Mouse (Mus musculus) heart, embryonic 14.5 days (tissue): ENCODE data around the gene Uqcrfs1. TPM values are rescaled to one million over a fixed set of nuclear protein-coding genes. Genes with fewer than 3 reads are reported as not detected.

Experiments used
- ATAC-seq: fragments of 200-750 bp; cut with Nextera tagmentation; 2 replicates; pipeline ENCODE4 v1.8.0; 2017; ENCODE audit warnings: low read depth, moderate TSS enrichment; ENCODE audit not compliant: insufficient number of reproducible peaks, insufficient read depth, low FRiP score
- H3K27ac ChIP-seq, 2 experiments: fragments of 200-500 bp in 1 of 2; fragments of 300-500 bp in 1 of 2; sonication (generic) in 1 of 2; replicated peaks in 1 of 2; 2 replicates each; pipeline ENCODE4 v1.5.1; 2012 to 2014; ENCODE audit warnings: low read depth in 2 of 2, low read length in 2 of 2, control low read depth in 1 of 2, mild to moderate bottlenecking in 1 of 2, mixed read lengths in 1 of 2; ENCODE audit not compliant: control insufficient read depth in 1 of 2, insufficient read depth in 1 of 2
- H3K27me3 ChIP-seq: fragments of 300-500 bp; sonication (generic); 2 replicates; pipeline ENCODE4 v1.6.1; 2014; ENCODE audit warnings: mild to moderate bottlenecking, low read length, control low read depth; ENCODE audit not compliant: control insufficient read depth, insufficient read depth
- H3K36me3 ChIP-seq: fragments of 300-500 bp; sonication (generic); 2 replicates; pipeline ENCODE4 v1.6.1; 2014; ENCODE audit warnings: mild to moderate bottlenecking, control low read depth, low read length, mixed read lengths; ENCODE audit not compliant: control insufficient read depth, insufficient read depth
- H3K4me1 ChIP-seq, 2 experiments: fragments of 200-500 bp in 1 of 2; fragments of 300-500 bp in 1 of 2; sonication (generic) in 1 of 2; 2 replicates each; pipeline ENCODE4 v1.6.1; 2012 to 2014; ENCODE audit warnings: low read length in 2 of 2, control low read depth in 1 of 2, mixed read lengths in 1 of 2; ENCODE audit not compliant: control insufficient read depth in 2 of 2, insufficient read depth in 2 of 2
- H3K4me2 ChIP-seq: fragments of 300-500 bp; sonication (generic); 2 replicates; pipeline ENCODE4 v1.6.1; 2014; ENCODE audit warnings: mild to moderate bottlenecking, low read length
- H3K4me3 ChIP-seq, 2 experiments: fragments of 200-500 bp in 1 of 2; fragments of 300-500 bp in 1 of 2; sonication (generic) in 1 of 2; 2 replicates each; pipeline ENCODE4 v1.5.1; 2012 to 2014; ENCODE audit warnings: low read length in 2 of 2, mild to moderate bottlenecking in 2 of 2, control low read depth in 1 of 2, low read depth in 1 of 2, moderate library complexity in 1 of 2; ENCODE audit not compliant: control insufficient read depth in 1 of 2, insufficient read depth in 1 of 2
- H3K9ac ChIP-seq: fragments of 300-500 bp; sonication (generic); 2 replicates; pipeline ENCODE4 v1.6.1; 2014; ENCODE audit warnings: mild to moderate bottlenecking, low read length
- H3K9me3 ChIP-seq: fragments of 300-500 bp; sonication (generic); 2 replicates; pipeline ENCODE4 v1.6.1; 2016; ENCODE audit warnings: low read length, control low read depth; ENCODE audit not compliant: control insufficient read depth
- WGBS: fragments of 180-500 bp; shearing (Covaris S2); extraction: QIAGEN DNeasy Blood & Tissue Kit; methylation state at CpG from one replicate; pipeline ENCODE4 v1.1.7; 2014; 5-methylcytosine and 5-hydroxymethylcytosine counted together
- polyA plus RNA-seq: library from polyadenylated mRNA; unstranded; fragments of >200 nt; fragmentation: Nextera tagmentation; extraction: Ambion mirVana; gene quantifications from 2 replicates; pipeline ENCODE4 v1.2.1, GENCODE M21; 2014

The Uqcrfs1 gene
- polyA plus RNA-seq, 1 experiment from 2014 or later, result 696 TPM

GRCm38 (mm10) chr13:30567571-30567970 lies 22.4 kb upstream of the Uqcrfs1 start:
- ATAC-seq, result no peak
- Histone ChIP-seq H3K9ac (no peak overlapping the region), H3K9me3 (no peaks in the 10 kb centered on the region), H3K36me3 (no peaks in the 10 kb centered on the region), H3K4me2 (no peak overlapping the region), H3K27ac (no peak overlapping the region), H3K4me1 (no peaks in the 10 kb centered on the region), H3K4me3 (no peak overlapping the region), H3K27me3 (no peaks in the 10 kb centered on the region)
- 77% methylated on average over 7 of the region's 7 CpGs for WGBS

GRCm38 (mm10) chr13:30566767-30567166 lies 21.6 kb upstream of the Uqcrfs1 start:
- H3K27ac ChIP-seq, result no peak overlapping the region
- no peak overlapping the region for H3K4me3 ChIP-seq
- no peak overlapping the region for H3K9ac ChIP-seq
- ATAC-seq, result no peak
- no peaks in the 10 kb centered on the region for H3K27me3 ChIP-seq
- WGBS, result 52% methylated on average over 8 of the region's 8 CpGs
- no peaks in the 10 kb centered on the region for H3K9me3 ChIP-seq
- no peaks in the 10 kb centered on the region for H3K4me1 ChIP-seq
- H3K4me2 ChIP-seq, result no peak overlapping the region
- H3K36me3 ChIP-seq, result no peaks in the 10 kb centered on the region

- H3K27ac ChIP-seq, result no peak overlapping the region
- no peak overlapping the region for H3K9ac ChIP-seq
- H3K4me2 ChIP-seq, result no peak overlapping the region
- H3K4me1 ChIP-seq, result no peaks in the 10 kb centered on the region
- H3K27me3 ChIP-seq, result no peaks in the 10 kb centered on the region
- no peaks in the 10 kb centered on the region for H3K9me3 ChIP-seq
- H3K36me3 ChIP-seq, result no peaks in the 10 kb centered on the region
- H3K4me3 ChIP-seq, result no peak overlapping the region
- 79% methylated on average over 1 of the region's 1 CpGs for WGBS
- no peak for ATAC-seq
Observed at GRCm38 (mm10) chr13:30560603-30561002, 15.4 kb upstream of the Uqcrfs1 start.

GRCm38 (mm10) chr13:30560052-30560451 lies 14.9 kb upstream of the Uqcrfs1 start:
- WGBS, result 79% methylated on average over 5 of the region's 5 CpGs
- Histone ChIP-seq H3K9me3 (no peaks in the 10 kb centered on the region), H3K4me2 (no peak overlapping the region), H3K9ac (no peak overlapping the region), H3K4me1 (no peaks in the 10 kb centered on the region), H3K4me3 (no peak overlapping the region), H3K27me3 (no peaks in the 10 kb centered on the region), H3K27ac (no peak overlapping the region), H3K36me3 (no peaks in the 10 kb centered on the region)
- ATAC-seq, result no peak

- Histone ChIP-seq H3K27ac (no peak overlapping the region), H3K4me1 (no peaks in the 10 kb centered on the region), H3K4me3 (no peak overlapping the region), H3K9me3 (no peaks in the 10 kb centered on the region), H3K4me2 (no peak overlapping the region), H3K36me3 (no peaks in the 10 kb centered on the region), H3K9ac (no peak overlapping the region), H3K27me3 (no peaks in the 10 kb centered on the region)
- WGBS, result 72% methylated on average over 2 of the region's 2 CpGs
- no peak for ATAC-seq
Observed at GRCm38 (mm10) chr13:30557751-30558150, 12.6 kb upstream of the Uqcrfs1 start.

GRCm38 (mm10) chr13:30553051-30553587 lies 8.0 kb upstream of the Uqcrfs1 start:
- peaks cover 0 to 2% of the 10 kb centered on the region in 2 experiments; a peak in 1 of 4 replicates for H3K4me1 ChIP-seq
- WGBS, result 34% methylated on average over 5 of the region's 5 CpGs
- no peak for ATAC-seq
- no peak overlapping the region for H3K4me3 ChIP-seq
- H3K27ac ChIP-seq, result no peak overlapping the region
- no peak overlapping the region for H3K4me2 ChIP-seq
- H3K27me3 ChIP-seq, result no peaks in the 10 kb centered on the region
- no peaks in the 10 kb centered on the region for H3K9me3 ChIP-seq
- no peaks in the 10 kb centered on the region for H3K36me3 ChIP-seq
- no peak overlapping the region for H3K9ac ChIP-seq

- no peak overlapping the region for H3K4me2 ChIP-seq
- no peak overlapping the region for H3K9ac ChIP-seq
- H3K36me3 ChIP-seq, result no peaks in the 10 kb centered on the region
- H3K27ac ChIP-seq, result no peak overlapping the region
- H3K4me1 ChIP-seq, result peaks cover 0 to 2% of the 10 kb centered on the region in 2 experiments; a peak in 1 of 4 replicates
- H3K27me3 ChIP-seq, result no peaks in the 10 kb centered on the region
- no peaks in the 10 kb centered on the region for H3K9me3 ChIP-seq
- ATAC-seq, result no peak
- 64% methylated on average over 5 of the region's 5 CpGs for WGBS
- no peak overlapping the region for H3K4me3 ChIP-seq
Observed at GRCm38 (mm10) chr13:30549339-30549738, 4.2 kb upstream of the Uqcrfs1 start.

GRCm38 (mm10) chr13:30548835-30549234 lies 3.7 kb upstream of the Uqcrfs1 start:
- Histone ChIP-seq H3K36me3 (no peaks in the 10 kb centered on the region), H3K27me3 (no peaks in the 10 kb centered on the region), H3K27ac (no peak overlapping the region), H3K4me3 (no peak overlapping the region), H3K9ac (no peak overlapping the region), H3K4me2 (no peak overlapping the region), H3K9me3 (no peaks in the 10 kb centered on the region), H3K4me1 (peaks cover 2 to 3% of the 10 kb centered on the region in 2 experiments; a peak in 3 of 4 replicates)
- WGBS, result 7% methylated on average over 2 of the region's 2 CpGs
- no peak for ATAC-seq
